In the genomic region with DNA sequence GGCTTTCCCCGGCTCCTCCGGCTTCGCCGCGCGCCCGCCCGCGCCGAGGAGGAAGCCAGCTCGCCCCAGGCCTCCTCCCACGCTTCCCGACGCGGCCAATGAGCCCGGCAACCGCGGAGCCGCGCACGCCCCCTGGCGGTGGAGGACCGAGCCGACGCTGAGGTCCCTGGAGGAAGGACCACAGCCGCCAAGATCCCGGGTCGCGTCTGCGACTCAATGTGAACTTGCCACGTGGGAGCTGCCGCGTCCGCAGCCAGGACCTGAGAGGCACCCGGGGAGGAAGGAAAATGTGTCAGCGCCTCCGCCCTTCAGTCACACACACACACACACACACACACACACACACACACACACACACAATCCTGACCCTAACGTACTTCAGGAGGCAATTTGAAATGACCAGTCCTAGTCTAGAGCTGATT, we compare ENCODE assay signal across 7 mouse cellular contexts. TPM values are rescaled to one million over a fixed set of nuclear protein-coding genes. Genes with fewer than 3 reads are reported as not detected.
DNase-seq lines count a peak whose midpoint lies in the region; ATAC-seq lines count a peak whose summit lies in the region.

Gene Fam3c, minus strand, starts transcription at position 158 of the 422 bp plus-strand sequence.

- no peaks in the 10 kb centered on the region for H3K36me3 ChIP-seq in embryonic facial prominence, embryonic 10.5 days (replicated peaks)
- no peaks in the 10 kb centered on the region for H3K36me3 ChIP-seq in limb, embryonic 10.5 days
- no peaks in the 10 kb centered on the region for H3K36me3 ChIP-seq in midbrain, embryonic 13.5 days

- H3K4me2 ChIP-seq in midbrain, embryonic 13.5 days (replicated peaks): peak within 1 kb of the TSS; percentile 54

- peak within 1 kb of the TSS; percentile 88 for H3K9ac ChIP-seq in midbrain, embryonic 13.5 days (replicated peaks)

- H3K4me3 ChIP-seq in embryonic facial prominence, embryonic 10.5 days: peak within 1 kb of the TSS; percentile 87
- H3K4me3 ChIP-seq in limb, embryonic 10.5 days: peak within 1 kb of the TSS; percentile 71
- peak within 1 kb of the TSS; percentile 70 for H3K4me3 ChIP-seq in midbrain, embryonic 13.5 days (replicated peaks)

- H3K27me3 ChIP-seq in embryonic facial prominence, embryonic 10.5 days (replicated peaks; ENCODE audit: low read depth, poor library complexity, severe bottlenecking): no peaks in the 10 kb centered on the region
- no peaks in the 10 kb centered on the region for H3K27me3 ChIP-seq in limb, embryonic 10.5 days (ENCODE audit: low read depth, poor library complexity, severe bottlenecking)
- no peaks in the 10 kb centered on the region for H3K27me3 ChIP-seq in midbrain, embryonic 13.5 days

- H3K9me3 ChIP-seq in embryonic facial prominence, embryonic 10.5 days: peaks cover 3% of the 10 kb centered on the region; the same call in 1 of the 2 replicates
- H3K9me3 ChIP-seq in limb, embryonic 10.5 days (replicated peaks): no peaks in the 10 kb centered on the region
- H3K9me3 ChIP-seq in midbrain, embryonic 13.5 days: no peaks in the 10 kb centered on the region

- peaks cover 41% of the 10 kb centered on the region for H3K4me1 ChIP-seq in embryonic facial prominence, embryonic 10.5 days
- H3K4me1 ChIP-seq in limb, embryonic 10.5 days: peaks cover 16% of the 10 kb centered on the region
- H3K4me1 ChIP-seq in midbrain, embryonic 13.5 days (replicated peaks): 0 out of 2 replicates have a peak, but pooled peaks cover 14% of the 10 kb centered on the region

- peak within 1 kb of the TSS; percentile 97 for H3K27ac ChIP-seq in embryonic facial prominence, embryonic 10.5 days (replicated peaks)
- H3K27ac ChIP-seq in limb, embryonic 10.5 days: peak within 1 kb of the TSS; percentile 94
- H3K27ac ChIP-seq in midbrain, embryonic 13.5 days: peak within 1 kb of the TSS; percentile 85

- peak; percentile 99 for DNase-seq in adrenal gland, postnatal 10 days
- peak; percentile 97 for DNase-seq in embryonic facial prominence, embryonic 10.5 days (ENCODE audit: low spot score)
- DNase-seq in kidney, adult 11 months: peak; percentile 90
- peak; percentile 99 for DNase-seq in limb, embryonic 10.5 days (ENCODE audit: low spot score)
- DNase-seq in spleen, adult 12 weeks (ENCODE audit: low spot score): peak; percentile 87

- ATAC-seq in granulocyte monocyte progenitor cell, adult 5-6 weeks (replicated peaks; ENCODE audit: poor library complexity, severe bottlenecking): peak; percentile 90
- ATAC-seq in midbrain, embryonic 13.5 days: peak; percentile 98

- WGBS in embryonic facial prominence, embryonic 10.5 days: 1% methylated on average over 38 of the region's 38 CpGs
- 0% methylated on average over 37 of the region's 38 CpGs for WGBS in limb, embryonic 10.5 days
- WGBS in midbrain, embryonic 13.5 days: 0% methylated on average over 38 of the region's 38 CpGs

RNA-seq across cellular contexts. Expression of gene Fam3c, which starts in this region (rescaled TPM):
- 10 to 100 TPM; 46.4 to 52.2 TPM for total RNA-seq in adrenal gland, postnatal 10 days (2021)
- 36.6 and 37.2 TPM in 2 replicates for polyA plus RNA-seq in embryonic facial prominence, embryonic 10.5 days (2016; fragmentation: Nextera tagmentation; extraction: Ambion mirVana)
- 17.5 and 23.2 TPM in 2 replicates for total RNA-seq in granulocyte monocyte progenitor cell, adult 5-6 weeks (2014; fragmentation: Nextera tagmentation)
- total RNA-seq in granulocyte monocyte progenitor cell, adult 5-6 weeks (2017): 55.9 and 63.3 TPM in 2 replicates
- polyA plus RNA-seq in limb, embryonic 10.5 days (2016; fragmentation: Nextera tagmentation; extraction: Ambion mirVana): 27.4 and 28.8 TPM in 2 replicates
- polyA plus RNA-seq in midbrain, embryonic 13.5 days (2015; fragmentation: Nextera tagmentation; extraction: Ambion mirVana): 38.1 and 41.8 TPM in 2 replicates

Comparison
In these comparisons a context has a peak if more than half of its experiments do, and no peak if none do; other contexts are left out.
1. Peak in every context shown above with its lines: DNase-seq, ATAC-seq, H3K4me3 ChIP-seq and H3K27ac ChIP-seq.